Mouse (Mus musculus): ENCODE data around the gene Foxk1.

The Foxk1 gene

DNA sequence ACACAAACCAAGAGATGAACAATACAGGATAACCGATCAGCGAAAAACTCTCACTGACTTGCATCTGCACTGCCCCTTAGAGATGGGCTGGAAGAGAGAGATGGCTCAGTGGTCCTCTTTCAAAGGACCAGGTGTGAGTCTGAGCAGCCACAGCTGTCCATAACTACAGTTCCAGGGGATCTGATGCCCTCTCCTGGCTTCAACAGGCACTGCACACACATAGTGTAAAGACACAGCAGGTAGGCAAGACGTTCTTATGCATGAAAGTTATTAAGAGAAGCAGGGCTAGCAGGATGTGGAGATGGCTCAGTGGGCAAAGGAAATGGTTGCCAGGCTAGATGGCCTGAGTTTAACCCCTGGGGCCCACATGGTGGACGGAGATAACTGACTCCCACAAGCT lies 13.6 kb upstream of the Foxk1 start:
- DNase-seq (ENCODE audit: low read depth, low spot score): no peak

DNA sequence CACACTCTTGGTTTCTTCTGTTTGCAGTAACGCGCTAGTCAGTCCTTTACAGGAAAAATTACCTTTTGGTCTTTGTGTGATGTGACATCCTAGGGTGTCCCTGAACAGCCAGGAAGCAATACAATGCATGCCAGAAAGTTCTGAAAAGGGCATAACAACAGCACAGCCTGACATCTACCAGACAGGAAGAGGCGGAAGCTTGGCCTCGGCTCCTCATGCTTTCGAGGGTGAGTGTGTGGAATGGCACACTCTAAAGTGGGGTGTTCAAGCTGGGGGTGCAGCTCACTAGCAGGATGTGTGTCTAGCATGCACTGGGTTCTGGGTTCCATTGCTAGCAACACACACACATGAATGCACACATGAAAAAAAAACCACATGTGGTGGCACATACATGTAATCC lies 9.6 kb upstream of the Foxk1 start:
- no peak for DNase-seq (ENCODE audit: low read depth, low spot score)

DNA sequence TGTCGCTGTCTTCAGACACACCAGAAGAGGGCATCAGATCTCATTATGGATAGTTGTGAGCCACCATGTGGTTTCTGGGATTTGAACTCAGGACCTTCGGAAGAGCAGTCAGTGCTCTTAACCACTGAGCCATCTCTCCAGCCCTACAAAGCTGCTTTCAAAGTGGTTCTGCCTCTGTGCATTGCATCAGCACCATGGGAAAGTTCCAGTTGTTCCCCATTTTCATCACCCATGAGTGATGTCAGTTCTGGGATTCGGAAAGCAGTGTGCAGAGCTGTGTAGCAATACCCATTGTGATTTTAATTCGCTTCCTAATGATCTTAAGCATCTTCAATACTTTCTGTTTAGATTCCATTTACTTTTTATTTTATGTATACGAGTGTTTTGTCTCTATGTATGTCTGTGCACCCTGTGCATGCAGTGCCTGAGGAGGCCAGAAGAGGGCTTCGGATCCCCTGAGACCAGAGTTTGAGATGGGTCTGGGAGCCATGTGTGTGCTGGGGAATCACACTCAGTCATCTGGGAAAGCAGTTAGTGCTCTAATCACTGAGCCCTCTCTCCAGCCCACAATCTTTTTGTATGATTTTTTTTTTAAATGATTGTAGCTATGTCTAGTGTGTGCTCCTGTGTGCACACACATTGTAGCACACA lies 6.6 kb upstream of the Foxk1 start:
- DNase-seq (ENCODE audit: low read depth, low spot score): no peak

DNA sequence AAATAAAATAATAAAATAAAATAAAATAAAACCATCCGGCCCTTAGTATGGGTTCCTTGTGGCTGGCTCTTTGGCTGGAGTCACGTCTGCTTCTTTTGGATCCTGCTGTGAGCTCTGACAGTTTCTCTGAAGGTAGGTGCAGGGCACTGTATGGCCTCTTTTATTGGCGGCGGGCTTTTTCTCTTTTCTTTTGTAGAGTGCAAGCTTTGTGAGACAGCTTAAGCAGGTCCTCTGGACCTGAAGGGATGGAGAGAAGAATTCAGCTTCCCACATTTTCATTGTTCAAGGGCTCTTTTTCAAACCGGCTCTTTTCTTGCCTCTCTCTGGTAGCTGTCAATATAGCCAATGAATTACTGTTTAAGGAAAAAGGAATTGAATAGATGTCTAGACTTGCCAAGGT lies 5.4 kb upstream of the Foxk1 start:
- DNase-seq (ENCODE audit: low read depth, low spot score): no peak

DNA sequence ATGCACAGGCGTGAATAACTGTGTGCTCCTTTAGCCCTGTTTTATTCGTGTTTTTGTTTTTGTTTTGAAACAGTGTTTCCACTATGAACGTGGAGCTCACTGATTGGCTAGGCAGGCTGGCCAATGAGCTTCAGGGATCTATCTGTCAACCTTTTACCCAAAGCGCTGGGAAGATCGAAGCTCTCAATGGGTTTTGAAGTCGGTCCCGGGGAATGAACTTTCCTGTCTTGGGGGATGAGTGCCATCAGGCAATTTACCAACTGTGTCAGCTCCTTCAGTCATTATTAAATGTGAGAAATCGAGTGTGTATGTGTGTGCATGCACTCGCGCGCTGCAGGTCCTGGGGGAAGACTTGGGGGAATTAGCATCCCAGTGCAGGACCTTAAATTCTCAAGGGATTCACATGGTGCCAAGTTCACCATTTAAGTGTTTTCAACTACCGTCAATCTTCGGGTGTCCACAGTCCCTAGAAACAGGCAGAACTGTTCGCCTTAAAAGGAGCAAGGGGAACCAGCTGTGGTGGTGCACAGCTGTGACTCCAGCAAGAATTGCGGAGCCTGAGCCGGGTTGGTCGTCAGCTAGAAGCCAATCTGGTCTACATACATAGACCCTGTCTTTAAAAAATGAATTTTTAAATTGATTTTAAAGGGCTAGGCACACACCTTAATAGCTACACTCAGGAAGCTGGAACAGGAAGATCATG lies 965 bp upstream of the Foxk1 start:
- DNase-seq (ENCODE audit: low read depth, low spot score): peak; percentile 46

DNA sequence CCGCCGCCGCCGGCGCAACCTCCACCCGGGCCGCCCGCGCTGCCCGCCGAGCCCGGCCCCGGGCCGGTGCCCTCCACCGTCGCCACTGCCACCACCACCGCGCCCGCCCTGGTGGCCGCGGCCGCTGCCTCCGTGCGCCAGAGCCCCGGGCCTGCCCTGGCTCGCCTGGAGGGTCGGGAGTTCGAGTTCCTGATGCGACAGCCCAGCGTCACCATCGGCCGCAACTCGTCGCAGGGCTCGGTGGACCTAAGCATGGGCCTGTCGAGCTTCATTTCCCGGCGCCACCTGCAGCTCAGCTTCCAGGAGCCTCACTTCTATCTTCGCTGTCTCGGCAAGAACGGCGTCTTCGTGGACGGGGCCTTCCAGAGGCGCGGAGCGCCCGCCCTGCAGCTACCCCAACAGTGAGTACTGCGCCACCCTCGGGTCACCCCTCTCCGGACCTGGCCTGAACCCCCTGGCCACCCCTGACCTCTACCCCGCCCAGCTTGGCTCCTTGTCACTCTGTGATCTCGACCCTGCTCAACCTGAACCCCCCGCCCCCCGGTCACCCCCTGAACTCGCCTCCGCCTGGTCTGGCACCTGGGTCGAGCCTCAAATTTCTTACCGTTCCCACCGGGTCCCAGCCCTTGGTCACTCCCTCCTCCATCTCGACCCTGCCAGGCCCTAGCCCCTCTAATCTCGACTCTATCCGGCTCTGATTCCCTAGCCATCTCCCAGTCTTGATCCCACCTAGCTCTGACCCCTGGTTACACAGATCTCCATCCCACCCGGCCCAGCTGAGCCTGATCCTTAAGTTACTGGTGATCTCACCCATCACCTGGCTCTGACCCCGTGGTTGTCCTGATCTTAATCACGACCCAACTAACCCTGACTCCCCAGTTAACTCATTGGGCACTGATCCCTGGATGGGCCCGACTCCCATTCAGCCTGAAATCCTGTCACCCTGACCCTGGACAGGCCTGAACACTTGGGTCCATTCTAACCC lies 636 bp downstream of the Foxk1 start:
- peak; percentile 20 for DNase-seq (ENCODE audit: low read depth, low spot score)

DNA sequence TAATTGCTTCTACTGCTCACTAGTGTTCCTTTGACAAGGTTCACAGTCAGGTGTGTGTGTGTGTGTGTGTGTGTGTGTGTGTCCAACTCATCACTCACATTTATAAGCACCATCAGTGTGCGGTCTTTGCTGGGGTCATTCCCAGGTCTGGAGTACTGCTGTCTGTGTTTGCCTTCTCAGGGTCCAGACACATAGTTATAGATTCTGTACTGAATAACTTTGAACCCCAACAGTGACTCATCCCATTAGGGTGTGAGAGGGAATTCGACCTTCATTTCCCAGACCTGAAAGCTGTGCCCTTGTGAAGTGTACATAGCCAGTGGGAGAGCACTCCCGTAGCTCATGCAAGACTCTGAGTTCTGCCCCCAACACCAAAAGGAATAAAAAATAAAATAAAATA lies 2.4 kb downstream of the Foxk1 start:
- no peak for DNase-seq (ENCODE audit: low read depth, low spot score)

DNA sequence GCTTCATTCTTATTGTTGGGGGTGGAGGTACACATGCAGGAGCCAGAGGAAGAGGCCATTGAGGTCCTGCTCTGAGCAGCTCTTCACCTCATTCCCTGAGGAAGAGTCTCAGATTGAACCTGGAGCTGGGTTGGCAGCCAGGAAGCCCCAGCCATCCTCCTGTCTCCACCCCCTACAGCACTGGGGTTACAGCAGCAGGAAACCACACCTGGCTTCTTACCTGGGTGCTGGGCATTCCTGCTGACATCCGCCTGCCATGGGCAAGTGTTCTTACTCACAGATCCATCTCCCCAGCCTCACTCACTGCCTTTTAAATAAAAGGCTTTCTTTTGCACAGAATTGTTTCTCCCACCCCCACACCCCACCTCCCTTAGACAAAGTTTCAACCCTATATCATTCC lies 3.0 kb downstream of the Foxk1 start:
- DNase-seq (ENCODE audit: low read depth, low spot score): no peak

DNA sequence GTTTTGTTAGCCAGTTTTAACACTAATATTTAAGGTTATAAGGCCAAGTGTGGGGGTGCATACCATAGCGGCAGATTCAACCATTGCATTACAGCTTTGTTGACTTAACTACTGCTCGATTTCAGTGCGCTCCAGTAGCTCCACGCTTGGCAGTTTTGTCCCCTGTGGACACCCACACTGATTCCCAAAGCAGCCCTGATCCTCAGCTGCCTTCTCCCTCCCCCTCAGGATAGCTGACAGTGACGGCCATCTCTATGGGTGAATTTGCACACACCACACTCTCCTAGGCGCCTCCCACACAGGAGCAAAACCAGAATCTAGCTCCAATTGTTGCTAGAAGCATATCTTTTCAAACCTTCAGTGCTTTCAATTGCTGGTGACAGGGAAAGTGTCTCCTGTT lies 4.1 kb downstream of the Foxk1 start:
- DNase-seq (ENCODE audit: low read depth, low spot score): no peak

DNA sequence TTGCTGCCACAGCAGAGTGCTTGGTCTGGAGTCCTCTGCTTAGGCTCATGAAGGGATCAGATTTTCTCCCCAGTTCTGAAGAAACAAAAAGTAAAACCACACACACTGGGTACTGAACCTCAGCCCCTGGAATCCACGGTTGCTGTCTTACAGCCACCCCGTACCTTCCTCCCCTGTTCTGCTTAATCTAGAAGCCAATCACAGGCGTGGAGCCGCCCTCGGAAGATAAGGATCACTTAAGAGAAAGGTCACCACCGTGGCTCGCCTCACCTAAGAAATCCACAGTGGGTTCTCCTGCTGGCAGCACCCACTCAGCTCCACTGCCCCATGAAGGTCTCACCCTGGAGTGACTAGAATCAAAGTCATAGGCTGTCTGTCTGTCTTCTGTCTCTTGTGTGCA lies 5.1 kb downstream of the Foxk1 start:
- no peak for DNase-seq (ENCODE audit: low read depth, low spot score)

DNA sequence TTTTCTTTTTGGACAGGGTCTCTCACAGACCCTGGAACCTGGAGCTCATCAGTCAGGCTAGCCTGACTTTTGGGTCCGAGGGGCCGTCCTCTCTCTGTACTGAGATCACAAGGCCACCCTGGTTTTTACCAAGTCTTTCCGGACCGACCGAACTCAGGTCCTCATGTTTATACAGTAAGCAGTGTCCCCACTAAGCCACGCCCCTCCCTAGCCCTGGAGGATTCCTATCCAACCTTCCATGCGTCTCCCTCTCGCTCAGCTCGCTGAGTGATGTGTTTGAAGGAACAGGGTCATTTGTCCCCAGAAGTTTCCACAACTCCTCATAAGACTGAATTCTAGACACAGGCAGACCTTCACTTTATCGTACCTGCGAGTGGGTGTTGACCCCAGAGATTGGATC lies 5.6 kb downstream of the Foxk1 start:
- DNase-seq (ENCODE audit: low read depth, low spot score): no peak

DNA sequence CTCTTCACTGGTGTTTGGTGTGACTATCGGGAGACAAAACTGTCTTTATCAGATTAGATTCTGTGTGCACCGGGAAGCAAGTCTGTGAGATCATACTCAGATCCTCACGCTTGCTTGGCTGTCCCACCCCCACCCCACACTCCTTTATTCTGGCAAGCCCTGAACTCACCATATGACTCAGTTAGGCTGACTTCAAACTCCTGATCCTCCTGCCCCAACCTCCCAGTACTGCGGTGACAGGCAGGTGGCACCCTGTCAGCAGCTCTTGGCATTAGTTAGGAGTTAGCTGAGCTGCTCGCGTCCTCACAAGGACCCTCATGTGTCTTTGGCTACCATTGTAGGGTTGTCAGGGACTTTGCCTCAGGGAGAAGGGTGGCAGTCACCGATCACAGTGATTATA lies 6.1 kb downstream of the Foxk1 start:
- no peak for DNase-seq (ENCODE audit: low read depth, low spot score)

DNA sequence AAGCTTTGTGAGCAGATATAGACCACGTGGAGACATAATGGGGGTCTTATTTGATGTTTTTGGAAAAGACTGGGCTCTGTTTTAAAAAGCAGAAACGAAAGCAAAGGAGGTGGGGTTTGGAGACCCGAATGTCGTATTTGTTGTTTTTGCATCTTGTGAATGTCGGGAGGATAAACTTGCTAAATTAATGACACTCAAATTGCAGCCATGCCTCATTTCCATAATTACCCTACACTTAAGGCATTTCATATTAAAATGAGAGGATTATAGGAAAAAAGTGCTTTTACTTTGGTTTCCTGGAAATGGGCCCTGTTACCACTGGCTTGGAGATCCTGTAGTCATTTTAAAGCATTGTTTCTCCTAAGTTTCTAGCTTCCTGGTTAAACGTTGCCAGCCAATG lies 7.9 kb downstream of the Foxk1 start:
- DNase-seq (ENCODE audit: low read depth, low spot score): no peak

DNA sequence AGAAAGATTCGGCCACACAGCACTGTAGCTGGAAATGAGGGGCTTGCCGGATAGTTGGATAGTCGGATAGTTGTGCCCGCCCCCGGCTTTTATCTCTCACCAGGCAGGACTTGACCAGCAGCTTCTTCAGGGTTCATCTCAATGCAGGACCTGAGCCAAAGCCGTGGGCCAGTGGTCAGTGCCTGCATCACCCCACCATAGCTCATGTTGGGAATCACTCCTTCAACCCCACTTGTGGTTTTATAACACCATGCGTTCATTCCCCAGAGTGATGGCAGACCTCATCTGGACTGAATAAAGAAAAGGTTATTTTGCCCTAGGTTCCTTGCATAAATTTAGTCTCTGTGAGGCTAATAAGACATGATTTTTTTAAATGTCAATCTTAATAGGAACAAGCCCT lies 9.1 kb downstream of the Foxk1 start:
- DNase-seq (ENCODE audit: low read depth, low spot score): no peak

DNA sequence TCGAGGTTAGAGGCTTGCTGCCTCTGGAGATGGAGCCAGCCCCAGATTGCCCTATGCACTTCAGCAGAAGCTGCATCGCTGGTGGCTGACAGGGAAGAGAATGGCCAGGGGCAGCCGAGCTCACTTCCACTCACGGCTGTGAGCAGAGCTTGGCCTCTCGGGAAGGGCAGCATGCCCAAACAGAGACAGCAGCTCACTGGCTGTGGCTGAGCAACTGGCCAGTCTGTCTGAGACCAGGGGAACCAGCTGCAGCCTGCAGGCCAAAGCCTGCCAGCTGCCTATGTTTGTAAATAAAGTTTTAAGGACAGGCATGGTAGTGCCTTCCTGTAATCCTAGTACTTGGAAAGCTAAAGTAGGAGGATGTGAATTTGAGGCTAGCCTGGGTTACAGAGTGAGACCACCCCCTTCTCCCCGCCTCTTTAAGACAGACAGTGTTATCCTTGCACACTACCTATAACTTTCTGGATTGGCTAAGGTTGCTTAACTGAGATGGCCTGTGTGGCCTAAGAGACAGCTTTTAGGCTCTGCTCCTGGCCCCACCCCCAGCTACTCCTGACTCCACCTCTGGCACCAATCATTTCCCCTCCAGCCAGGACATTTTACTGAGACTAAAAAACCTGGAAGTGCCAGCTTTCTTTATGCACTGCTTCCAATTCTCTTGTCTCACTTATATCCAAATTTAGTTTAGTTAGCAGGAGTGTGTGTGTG lies 11.5 kb downstream of the Foxk1 start:
- DNase-seq (ENCODE audit: low read depth, low spot score): no peak

DNA sequence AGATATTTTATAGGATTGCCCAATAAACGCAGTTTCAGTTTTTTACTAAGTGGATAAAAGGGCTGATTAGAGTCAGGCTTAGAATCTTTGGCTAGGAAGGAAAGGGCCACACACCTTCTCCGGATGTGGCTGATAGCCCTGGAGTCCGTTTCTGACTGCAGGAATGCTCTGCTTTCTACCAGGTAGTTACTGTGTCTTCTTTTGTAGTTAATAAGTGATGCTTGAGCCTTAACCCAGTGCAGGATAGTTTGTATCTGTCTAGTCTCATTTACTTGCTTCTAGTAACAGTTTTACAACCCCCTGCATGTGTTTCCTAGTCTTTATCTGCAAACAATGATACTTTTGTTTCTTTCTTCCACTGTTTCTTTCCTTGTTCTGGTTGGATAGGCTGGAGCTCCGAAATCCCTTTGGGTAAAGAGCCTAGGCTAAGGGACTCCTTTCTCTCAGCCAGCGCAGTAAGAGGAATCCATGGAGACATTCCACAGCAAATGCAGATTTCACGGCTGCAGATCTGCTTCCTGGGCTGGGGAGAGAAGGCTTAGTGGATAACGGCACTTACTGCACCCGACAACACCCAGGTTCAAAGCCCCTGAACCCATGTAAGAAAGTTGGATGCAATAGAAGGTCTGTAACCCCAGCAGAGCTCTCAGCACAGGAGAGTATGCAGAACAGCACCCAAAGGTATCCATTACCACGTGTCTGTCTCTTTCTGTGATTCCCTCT lies 12.6 kb downstream of the Foxk1 start:
- DNase-seq (ENCODE audit: low read depth, low spot score): no peak

DNA sequence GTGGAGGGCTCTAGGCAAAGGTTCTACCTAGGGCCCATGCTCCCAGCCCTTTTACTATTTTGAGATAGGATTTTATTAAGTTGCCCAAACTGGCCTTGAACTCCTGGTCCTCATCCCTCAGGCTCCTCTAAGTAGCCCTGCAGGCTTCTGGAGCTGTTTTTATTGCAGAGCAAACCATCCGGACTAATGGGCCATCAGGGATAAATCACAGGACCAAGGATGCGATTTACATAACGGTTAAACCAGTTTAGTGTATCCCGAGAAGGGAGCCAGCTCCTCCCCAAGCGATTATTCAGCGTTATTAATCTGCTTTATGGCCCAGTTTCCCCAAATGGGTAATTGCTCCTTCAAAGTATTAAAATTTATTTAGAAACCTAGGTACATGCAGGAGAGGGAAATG lies 14.1 kb downstream of the Foxk1 start:
- DNase-seq (ENCODE audit: low read depth, low spot score): no peak

DNA sequence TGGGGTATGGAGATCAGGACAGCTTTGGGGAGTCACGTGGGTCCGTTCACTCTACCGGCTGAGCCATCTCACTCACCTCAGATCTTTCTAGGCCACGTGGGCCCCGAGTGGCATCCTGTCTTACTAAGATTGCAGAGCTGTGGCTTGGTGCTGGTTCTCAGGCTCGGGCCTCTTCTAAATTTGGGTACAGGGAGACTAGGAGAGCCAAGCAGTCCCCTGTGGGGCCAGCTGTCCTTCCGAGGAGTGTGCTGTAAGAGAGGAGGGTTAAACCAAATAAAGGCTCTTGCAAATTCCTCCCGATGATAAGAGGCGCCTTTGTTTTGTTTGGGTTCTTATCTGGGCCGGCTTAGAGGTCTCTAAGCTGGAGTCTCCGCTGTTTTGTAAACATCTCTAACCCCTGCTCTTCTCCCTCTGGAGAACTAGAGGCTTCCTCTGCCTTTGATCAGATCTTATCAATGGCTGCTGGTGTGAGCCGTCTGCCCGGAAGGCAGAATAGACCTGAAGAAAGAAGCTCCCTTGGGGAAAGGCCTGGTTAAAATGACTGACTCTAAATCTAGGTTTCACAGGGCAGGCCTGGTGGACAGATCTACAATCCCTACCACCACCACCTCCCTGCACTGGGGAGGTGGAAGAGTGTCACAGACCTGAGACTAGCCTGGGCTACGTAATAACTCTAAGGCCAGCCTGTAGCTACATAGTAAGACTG lies 14.9 kb downstream of the Foxk1 start:
- no peak for DNase-seq (ENCODE audit: low read depth, low spot score)

DNA sequence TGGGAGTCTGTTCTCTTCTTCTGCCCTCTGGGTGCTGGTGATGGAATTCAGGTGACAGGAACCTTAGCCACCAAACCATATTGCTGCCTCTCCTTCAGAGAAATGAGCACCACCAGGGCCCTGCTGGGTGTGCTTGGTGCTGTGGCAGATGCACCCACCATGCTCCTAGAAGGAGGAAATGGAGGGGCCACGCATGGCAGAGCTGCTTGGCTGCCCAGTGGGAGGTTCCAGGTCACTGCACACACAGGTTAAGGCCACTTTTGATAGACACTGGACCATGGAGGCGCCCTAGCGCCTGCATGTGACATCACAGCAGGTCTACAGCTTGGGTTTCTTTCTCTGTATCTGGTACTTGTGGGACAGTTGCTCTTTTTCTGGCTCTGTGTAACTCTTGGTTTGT lies 15.8 kb downstream of the Foxk1 start:
- no peak for DNase-seq (ENCODE audit: low read depth, low spot score)

DNA sequence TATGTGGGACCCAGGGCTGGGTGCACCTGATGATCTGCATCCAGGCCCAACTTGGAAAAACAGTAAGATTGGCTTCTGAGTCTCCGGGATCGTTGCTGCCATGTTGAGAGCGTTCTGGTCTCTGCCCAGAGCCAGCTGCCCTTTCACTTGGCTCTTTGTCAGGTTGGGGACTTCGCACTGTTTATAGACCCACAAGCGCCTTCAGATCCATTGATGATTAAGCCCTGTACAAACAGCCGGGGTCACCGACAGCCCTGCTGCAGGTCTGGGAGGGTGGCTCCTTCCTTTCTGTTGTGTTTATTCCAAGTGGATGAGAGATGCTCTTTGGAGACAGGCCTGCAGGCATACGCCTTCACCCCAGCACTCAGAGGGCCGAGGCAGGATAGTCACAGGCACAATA lies 16.6 kb downstream of the Foxk1 start:
- no peak for DNase-seq (ENCODE audit: low read depth, low spot score)

DNA sequence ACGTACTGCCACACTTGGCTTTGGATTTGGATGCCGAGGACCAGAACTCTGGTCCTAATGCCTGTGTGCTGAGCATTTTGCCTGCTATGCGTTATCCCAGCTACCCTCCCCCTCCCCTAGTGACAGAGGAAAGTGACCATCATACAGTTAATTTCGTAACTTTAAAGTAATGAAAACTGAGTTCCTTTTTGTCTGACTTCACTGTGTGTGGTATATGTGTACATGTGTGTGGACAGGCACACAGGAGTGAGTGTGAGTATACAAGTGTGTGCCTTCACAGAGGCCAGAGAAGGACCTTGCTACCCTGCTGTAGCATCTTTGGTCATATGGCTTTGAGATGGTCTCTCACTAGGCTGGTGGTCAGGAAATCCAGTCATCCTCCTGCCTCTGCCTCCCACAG lies 17.1 kb downstream of the Foxk1 start:
- no peak for DNase-seq (ENCODE audit: low read depth, low spot score)
